Mouse (Mus musculus) gastrocnemius, postnatal 10 days (tissue): ENCODE measurements around the gene Rbm38. TPM values are rescaled to one million over a fixed set of nuclear protein-coding genes. Genes with fewer than 3 reads are reported as not detected.

Experiments used
- DNase-seq: peaks from one replicate; pipeline ENCODE4 v3.0.0; 2021; ENCODE audit warnings: mixed read lengths
- total RNA-seq, 2 experiments: library from RNA; stranded (reverse); gene quantifications; 2 replicates each; pipeline ENCODE4 v1.2.3; 2021

The Rbm38 gene
- total RNA-seq, 2 experiments from 2014 or later: 121 to 129 TPM

DNA sequence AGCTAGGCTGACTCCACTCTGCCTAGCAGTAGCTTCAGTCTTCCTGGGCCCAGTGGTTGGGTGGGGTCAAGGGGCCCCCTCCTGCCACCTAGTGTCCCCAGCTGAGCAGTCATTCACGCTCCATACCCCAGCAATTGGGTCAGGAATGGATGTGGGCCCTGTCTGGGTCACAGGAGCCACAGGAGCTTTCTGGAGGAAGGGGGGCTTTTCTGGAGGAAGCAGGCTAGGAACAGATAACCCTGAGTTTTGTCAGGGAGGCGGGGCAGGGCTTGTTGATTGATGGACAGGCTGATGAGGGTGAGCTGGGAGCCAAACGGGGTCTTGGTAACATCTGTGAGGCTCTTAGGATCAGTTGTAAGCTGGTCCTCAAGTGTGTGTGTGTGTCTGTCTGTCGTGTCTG is 16.3 kb downstream of the Rbm38 start:
- DNase-seq: no peak

DNA sequence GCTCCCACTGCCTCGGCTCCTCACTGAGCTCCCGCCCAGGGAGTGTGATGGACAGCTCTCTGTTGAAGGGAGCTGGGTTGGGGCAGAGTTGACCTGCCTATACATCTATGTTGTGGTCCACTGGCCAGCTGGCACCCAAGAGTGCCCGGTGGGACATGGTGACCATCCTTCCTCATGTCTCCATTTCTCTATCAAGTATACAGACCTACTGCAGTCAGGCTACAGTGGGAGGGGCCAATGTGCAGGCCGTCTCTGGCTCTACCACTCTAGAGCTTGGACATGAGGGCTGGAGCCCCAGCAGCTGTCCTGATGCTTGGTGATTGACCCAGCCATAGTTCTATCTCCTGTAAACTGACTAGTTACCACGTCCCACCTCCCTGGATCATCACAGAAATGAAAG is 17.0 kb downstream of the Rbm38 start:
- DNase-seq: no peak

DNA sequence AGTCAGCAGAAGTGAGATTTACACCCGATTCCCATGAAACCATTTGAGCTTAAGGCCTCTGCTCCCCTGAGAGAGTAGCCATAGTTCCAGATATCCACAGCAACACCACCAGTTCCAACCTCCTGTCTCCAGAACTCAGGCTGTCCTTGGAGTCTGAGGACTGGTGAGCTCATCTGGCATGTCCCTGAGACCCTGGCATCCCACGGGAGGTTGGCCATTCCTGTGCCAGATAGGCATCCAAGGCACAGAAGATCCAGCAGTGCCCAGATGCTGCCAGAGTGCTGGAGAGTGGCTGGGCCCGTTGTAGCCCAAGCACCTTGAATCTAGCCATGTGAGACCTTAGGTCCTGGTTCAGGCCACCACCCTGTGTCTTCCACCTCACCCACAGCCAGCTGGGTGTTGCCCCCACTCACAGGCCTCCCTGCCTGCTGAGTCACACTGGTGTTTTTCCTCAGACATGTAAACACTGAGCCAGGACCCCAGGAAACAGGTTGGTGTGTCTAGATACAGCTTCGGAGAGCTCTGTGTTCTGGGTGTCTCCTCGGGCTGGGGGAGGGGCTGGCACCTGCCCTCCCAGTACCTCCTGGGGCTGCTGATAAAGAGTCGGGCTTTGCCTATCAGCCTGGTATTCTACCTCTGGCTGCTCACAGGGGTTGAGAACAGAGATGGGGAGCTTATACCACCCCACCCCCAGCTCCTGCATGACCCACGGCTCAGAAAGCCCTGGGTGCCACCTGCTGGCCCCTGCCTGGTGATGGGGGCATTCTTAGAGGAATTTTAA is 17.7 kb downstream of the Rbm38 start:
- no peak for DNase-seq

DNA sequence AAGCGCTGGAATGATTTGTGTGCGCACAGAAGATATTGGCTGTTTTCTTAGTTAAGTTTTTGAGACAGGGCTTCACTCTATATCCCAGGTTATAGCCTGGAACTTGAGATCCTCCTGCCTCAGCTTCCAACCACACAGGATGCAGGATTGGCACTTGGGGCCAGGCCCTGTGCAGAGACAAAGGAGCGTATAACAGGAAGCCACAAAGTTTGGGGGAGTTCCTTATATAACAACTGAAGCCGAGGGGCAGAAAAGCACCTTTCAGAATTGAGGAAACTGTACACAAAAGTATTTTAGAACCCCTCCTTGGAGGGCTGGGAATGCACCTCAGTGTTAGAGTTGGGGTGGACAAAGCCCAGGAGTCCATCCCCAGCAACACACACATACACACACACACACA is 18.7 kb downstream of the Rbm38 start:
- no peak for DNase-seq

DNA sequence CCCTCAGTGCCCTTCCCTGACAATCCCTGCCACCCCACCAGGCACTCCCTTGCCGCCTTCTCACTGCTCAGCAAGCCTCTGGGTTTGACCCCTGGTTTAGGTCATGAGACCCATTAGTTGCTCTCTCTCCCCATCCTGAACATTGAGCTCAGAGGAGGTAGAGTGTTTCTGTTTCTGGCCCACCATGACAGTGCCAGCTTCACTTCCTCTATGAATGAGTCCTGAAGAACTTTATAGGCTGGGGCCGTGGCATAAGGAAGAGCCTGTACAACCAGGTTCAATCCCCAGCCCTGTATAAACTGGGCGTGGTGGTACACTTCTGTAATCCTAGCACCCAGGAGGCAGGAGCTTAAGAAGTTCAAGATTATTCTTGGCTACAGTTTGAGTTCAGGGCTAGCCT is 20.5 kb downstream of the Rbm38 start:
- DNase-seq: no peak

DNA sequence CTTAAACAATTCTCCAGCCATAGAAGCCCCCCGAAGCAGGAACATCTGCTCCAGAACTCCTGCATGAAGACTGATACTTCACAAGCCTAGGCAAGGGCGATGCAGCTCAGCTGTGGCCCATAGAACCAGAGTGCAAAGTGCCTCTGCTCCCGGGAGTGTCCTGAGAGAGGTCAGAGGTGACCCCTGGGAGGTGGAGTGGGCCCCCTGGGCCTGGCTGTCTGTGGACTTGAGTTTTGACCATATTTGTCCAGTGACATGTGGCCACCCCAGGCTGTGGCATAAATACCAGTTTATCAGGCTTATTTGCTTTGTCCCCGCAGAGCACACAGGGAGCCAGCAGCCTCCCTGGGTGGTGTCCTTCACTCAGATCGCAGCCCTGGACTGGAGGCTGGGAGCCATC is 20.9 kb downstream of the Rbm38 start:
- no peak for DNase-seq

DNA sequence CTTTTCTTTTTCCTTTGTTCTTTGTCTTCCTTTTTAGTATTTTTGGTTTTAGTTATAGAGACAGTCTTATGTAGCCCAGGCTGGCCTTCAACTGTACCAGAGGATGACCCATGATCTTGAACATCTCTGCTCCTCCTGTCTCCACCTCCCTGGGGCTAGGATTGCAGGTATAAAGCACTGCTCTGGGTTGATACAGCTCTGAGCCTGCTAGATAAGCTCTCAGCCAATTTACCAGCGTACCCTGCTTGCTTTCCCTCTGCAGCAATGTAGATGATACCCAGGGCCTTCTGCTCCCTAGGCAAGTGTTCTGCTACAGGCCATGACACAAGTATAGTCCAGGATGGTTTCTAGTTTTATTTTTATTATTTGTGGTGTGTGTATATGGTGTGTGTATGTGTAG is 21.6 kb downstream of the Rbm38 start:
- DNase-seq: no peak

DNA sequence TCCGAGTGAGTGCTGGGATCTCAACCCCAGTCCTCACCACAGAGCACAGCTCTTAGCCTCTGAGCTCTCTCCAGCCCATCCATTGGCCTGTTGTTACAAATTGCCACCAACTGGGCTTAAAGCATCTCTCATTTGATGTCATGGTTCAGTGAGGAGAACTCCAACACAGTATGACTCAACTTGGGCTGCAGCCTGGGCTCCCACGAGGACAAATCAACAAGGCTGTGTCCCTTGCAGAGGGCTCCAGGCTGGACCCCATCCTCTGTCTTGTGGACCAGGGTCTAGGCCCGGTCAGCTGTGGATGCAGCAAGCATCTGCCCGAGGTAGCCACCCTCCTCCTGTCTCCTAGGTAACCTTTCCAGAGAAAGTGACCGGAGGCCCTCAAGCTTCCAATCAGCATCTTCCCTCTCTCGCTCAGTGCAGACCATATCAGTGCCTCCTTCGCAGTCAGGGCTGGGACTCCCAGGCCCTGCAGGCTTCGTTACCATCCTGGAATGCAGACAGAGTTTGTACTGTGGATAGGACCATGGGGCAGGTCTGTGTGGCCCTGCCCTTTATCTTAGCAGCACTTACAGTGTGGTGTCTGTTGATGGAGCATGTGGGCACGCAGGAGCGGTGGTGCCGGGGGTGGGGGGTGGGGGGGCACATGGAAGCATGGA is 22.3 kb downstream of the Rbm38 start:
- no peak for DNase-seq

DNA sequence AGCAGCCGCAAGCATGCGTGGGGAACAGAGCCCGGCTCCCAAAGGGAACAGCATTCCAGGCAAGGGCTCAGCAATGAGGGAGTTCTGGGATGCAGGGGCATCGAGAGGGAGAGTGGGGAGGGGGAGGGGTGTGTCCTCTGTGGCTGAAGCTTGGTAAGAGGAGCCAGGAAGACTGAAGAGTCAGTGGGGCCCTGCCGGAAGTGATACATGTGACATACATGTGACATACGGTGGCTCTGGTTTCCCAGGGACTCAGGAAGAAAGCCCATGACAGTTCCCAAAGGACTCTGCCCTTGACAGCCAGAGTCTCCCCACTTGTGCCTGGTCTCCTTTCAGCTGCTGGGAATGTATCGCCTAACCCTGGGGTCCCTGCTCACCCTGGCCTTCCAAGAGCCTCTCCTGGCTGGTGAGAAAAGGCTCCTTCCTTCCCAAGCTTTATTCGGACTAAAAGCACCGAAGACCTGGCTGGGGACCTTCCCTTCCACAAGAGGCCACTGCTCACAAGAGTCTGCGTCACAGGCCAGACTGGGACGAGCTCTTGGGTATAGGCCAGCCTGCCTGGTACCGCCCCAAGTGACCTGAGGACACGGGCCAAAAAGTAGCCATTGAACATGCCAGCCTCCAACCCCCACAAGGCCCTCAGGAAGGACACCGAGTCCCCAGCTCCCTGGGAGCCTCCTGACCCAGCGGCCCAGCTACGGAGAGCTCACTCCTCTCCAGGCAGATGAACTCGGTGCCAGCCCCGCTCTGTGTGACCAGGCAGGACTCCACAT is 24.1 kb downstream of the Rbm38 start:
- peak; percentile 61 for DNase-seq

DNA sequence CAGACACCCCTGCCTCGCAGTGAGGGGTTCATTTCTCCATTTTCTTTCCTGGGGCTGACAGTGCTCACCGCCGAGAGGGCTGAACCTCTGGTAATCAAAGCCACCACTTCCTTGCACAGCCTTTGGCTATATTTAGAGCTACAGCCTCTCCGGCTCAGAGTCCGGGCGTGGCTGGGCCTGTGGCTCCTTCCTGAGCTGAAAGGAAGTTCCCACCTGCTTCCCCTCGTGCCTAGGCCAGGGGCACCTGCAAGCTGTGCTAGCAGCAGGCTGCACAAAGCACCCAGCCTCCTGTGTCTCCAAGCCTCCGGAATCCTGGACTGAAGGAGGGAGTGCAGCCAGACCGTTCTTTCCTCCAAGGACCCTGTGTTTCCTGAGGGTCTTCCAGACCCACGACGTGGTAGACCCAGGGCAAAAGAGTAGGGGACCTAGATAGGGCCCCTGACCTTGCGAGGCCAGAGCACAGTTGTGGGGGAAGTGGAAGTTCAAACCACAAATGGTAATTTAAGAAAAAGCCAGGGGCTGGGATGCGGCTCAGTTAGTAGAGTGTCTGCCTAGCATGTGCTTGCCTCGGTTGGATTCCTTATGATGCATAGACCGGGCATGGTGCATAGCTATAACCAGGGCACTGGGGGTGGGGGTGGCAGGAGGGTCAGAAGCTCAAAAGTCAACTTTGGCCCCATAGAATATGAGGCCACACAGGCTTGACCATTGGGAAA is 26.4 kb downstream of the Rbm38 start:
- no peak for DNase-seq

DNA sequence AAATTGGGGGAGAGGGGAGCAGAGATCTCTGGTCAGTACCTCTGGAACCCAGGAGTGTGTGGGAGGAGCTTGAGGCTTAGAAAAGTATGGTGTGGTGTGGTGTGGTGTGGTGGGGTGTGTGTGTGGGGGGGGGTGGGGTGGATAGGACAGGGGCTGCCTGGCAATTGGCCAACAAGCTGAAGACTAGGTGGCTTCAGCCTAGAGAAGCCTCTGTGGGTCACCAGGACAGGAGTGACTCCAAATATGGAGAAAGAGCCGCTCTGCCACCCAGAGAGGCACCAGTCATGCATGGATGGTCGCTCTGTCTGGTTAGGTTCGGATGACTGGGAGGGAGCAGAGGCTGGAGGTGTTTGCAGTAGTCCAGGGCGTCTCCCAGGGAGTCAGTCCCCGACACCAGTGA is 27.2 kb downstream of the Rbm38 start:
- no peak for DNase-seq

DNA sequence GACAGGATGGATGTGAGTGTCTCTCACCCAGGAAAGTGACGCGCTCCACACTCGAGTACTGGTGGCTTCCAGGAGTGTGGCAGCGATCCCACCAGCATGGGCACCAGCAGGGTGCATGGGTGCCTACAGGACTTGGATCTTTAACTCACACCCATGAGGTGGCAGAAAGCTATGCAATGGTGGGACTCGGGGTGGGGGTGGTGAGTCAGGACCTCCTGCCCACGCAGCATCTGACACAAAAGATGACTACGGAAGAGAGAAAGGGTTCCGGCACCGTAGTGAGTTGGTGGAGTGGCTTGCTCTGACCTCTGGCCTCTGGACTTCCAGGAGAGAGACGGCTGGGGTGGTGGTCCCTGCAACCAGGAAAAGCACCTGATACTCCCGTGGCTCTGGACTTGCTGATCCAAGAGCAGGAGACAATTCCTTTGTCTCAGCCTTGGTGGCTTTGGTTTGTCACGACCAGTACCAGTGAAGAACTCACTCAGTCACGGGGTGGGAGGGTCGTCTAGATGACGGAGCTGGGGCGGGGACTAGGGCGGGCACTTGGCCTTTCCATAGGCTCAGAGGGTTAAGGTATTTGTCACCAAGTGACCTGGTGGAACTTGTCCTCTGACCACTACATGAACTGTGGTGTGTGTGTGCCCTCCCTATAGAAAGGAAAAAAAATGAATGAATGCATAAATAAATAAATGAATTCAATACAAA is 27.9 kb downstream of the Rbm38 start:
- DNase-seq: peak; percentile 3

DNA sequence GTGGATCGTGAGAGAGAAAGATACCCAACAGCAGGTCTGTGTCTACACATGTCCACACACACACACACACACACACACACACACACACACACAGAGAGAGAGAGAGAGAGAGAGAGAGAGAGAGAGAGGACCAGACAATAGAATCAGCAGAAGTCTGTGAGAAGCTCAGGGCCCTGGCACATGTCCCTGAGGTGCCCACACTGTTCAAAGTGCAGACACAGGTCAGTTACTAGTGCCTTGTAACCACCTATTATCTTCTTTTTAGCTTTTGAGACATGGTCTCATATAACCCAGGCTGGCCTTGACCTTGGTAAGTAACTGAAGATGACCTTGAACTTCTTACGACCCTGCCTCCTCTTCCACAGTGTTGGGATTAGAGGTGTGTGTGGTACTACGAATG is 28.9 kb downstream of the Rbm38 start:
- no peak for DNase-seq

DNA sequence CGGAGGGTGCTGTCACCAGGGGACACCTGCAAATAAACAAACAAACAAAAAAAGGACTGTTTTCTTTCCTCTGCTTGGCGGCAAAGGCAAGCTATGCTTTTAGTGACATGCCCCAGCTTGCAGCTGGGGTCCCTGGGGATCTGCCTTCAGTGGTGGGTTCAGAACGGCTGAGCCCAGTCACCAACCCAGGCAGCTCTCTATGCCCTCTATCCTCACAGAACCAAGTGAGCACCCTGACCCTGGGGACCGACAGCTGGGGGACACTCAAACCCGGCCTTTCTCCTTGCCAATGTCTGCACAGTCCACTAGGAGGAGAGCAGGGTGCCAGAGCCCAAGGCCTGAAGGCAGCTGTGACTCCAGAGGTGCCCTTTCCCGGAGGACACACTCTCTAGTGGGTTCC is 29.5 kb downstream of the Rbm38 start:
- peak; percentile 7 for DNase-seq

DNA sequence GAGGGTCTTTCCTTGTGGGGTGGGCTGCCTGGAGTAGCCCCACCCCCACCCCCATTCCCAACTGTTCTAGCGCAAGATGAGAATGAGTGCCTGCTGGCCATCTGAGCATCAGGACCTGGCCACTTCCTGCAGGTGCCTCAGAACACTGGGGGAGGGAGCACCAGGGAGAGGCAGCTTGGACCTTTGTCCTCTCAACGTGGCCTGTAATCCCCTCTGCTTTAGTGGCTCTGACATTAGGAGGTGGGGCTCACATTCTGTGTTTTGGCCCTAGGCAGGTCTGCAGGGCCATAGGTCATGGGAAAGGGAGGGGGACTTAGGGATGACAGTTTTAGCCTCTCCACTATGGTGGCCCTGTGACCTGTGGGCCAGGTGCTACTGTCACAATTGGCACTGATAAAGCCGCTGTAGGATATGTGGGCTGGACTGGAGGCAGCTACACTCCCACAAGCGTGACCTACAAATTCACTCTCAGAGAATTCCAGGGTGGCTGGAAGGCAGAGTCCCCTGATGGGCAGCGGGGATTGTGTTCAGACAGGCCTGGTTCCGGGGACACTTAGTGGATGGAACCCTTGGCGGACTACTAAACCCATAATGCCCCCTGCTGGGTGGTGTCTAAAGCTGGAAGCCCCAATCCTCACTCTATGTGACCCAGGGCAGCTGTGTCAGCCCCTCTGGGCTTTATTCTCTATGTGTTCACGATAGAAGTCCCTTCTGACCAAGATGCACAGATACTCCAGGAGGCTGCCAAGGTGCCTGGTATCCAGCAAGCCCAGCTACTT is 30.5 kb downstream of the Rbm38 start:
- no peak for DNase-seq

DNA sequence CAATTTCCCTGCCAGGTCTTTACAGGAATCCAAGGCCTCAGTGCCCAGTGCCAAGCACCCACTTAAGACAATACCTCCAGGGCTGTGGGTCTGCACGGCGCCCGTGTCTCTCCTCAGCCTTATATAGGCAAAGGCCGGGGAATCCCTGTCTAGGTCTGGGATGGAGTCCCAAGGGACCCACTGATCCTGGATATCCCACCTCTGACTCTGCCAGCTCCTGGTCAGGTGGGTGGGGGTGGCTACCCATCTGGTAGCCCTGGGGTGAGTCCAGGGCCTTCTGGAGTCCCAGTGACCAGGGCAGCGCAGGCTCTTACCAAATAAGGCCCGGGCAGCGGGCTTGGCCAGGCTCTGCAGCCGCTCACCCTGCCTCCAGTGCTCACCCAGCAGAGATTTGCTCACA is 32.6 kb downstream of the Rbm38 start:
- DNase-seq: no peak

DNA sequence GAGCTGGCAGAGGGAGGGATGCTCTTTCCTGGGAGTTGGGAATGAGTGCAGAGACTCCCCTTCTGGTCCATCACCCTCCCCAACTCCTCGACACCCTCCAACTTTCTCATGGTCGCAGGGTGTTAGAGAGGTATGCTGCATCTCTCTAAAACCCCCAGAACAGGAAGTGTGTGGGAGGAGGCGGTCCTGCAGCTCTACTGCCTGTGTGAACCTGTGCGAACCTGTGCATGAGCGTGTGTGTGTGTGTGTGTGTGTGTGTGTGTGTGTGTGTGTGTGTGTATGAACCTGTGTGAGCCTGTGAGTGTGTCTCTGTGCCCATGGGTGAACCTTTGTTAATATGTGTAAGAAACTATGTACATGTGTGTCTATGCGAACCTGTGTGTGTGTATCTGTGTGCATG is 33.5 kb downstream of the Rbm38 start:
- no peak for DNase-seq

DNA sequence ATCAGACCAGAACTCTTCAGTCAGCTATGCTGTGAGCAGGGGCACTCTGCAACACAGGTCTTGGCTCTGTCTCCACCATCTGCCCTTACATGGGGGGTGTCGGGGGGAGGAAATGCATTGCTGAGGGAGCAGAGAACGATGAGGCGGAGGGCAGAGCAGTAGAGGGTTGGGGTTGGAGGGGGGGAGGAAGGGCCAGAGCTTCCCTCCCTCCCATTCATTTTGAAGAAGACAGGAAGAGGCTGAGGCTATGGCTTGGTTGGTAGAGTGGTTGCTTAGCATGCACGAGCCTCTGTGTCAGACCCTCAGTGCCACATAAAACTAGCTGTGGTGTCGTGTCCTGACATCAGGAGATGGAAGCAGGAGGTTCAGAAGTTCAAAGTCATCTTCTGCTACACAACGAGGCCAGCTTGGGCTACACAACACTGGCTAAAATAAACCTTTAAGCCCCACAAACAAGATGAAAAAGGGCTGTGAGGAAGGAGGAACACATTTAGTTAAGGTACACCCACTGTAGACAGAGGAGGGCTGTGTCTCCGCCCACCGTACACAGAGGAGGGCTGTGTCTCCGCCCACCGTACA is 36.1 kb downstream of the Rbm38 start:
- no peak for DNase-seq

DNA sequence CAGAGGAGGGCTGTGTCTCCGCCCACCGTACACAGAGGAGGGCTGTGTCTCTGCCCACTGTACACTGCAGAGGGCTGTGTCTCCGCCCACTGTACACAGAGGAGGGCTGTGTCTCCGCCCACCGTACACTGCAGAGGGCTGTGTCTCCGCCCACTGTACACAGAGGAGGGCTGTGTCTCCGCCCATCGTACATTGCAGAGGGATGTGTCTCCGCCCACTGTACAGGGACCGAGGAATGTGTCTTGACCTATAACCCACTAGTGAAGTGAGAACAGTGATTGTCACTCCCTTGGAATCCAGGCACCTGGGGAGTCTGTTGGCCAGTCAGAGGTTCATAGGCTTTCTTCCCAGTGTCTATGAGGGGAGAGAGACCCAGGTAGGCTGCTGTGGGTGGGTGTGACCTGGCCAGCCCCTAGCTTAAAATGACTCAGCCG is 36.6 kb downstream of the Rbm38 start:
- no peak for DNase-seq

DNA sequence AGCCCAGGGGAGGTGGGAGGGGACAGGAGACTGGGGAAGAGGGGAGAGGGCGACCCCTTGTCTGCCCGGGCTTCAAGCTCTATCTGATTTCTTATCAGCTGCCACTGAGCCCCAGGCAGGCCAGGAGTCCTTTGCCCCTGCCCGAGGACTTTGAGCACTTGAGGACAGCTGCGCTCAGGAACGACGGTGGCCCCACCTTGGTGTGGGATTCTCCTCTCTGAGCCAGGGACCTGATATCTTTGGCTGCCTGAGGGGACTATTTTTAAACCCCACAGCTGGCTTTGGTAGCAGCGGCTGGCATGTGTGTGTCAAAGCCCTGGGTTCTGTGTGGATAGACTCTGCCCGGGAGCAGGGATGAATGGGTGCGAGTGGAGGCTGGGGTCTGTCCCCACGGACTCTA is 37.3 kb downstream of the Rbm38 start:
- DNase-seq: peak; percentile 38

DNA sequence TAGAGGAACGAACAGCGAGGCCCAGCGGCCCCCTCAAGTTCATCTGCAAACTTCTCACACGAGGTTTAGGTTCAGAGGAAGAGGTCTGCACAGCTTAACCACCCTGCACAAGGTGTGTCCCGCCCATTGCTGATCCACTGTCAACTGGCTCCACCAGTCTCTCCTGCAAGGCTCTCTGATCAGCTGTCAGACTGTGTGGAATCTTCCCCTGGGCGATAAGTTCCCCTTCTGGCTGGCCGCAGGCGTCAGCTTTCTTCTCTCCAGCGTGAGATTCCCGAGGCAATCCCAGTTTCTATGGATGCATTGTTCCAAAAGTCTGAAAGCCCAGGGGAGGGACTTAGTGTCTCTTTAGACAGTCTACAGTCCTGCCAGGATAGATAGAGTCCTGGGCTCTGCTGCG is 38.0 kb downstream of the Rbm38 start:
- DNase-seq: no peak
